Mouse (Mus musculus) large intestine, adult 2 months (tissue): ENCODE data around the gene Zfand3. TPM values are rescaled to one million over a fixed set of nuclear protein-coding genes. Genes with fewer than 3 reads are reported as not detected.

Experiments
- DNase-seq: peaks from one replicate; pipeline ENCODE4 v3.0.0-alpha.2; 2012; ENCODE audit warnings: low read depth, low spot score
- whole genome bisulfite sequencing: fragments of 180-500 bp; shearing (Covaris S2); methylation state at CpG from one replicate; pipeline ENCODE4 v1.1.7; 2018; 5-methylcytosine and 5-hydroxymethylcytosine counted together
- polyA plus RNA-seq: library from polyadenylated mRNA; depleted of rRNA; stranded (reverse); fragments of >200 nt; gene quantifications from 2 replicates; pipeline ENCODE4 v1.2.3, GENCODE M21; 2012

Zfand3 gene
- polyA plus RNA-seq, 1 experiment, result 59.3 TPM

DNA sequence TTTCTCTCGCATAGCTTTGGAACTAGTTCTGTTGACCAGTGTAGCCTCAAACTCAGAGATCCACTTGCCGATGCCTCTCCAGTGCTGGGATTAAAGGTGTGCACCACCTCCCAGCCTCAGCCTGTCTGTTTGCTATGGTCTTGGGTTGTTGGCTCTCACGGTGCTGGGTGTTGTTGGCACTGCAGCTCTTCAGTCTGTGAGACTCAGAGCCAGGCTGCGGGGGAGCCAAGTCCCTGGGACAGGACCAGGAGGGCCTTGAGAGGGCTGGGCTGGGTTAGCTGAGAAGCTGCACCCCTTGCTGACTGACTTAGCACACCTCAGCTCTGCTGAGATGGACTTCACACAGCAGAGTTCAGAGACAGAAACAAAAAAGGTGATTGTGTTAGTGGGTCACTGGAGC is 195.8 kb downstream of the Zfand3 start:
- no peak for DNase-seq
- WGBS, result 70% methylated on average over 4 of the region's 4 CpGs

DNA sequence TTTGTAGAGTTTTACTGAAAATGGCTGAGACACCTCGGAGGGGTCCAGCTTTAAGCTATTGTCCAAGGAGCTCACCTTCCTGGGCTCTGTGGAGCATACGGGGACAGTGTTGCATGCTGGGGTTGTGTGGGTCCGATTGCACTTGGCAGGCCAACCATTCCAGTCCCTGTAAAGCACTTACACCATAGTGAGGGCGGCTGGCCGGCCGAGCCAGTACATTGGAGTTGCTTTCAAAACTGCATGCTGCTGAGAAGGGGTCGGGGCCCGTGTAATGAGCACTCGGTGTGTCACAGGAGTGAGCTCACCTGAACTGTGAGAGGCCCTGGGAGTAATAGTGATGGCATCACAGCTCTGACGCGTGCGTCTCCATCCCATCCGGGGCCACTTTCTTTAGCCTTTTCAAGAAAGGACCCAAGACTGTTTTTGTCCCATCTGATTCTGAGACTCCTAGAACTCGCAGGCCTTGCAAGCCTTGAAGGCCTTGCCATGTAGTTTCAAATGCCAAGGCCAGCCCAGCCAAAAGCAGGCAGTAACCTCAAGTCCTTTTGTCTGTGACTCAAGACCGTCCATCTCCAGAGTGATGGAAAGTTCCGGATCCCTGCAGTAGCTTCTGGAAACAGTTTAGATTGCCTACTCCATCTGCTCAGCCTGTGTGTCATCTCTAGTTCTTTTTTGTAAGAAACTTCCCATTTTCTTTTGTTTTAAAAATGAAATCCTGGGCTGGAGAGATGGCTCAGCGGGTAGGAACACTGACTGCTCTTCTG is 200.7 kb downstream of the Zfand3 start:
- no peak for DNase-seq
- WGBS, result 92% methylated on average over 17 of the region's 17 CpGs

DNA sequence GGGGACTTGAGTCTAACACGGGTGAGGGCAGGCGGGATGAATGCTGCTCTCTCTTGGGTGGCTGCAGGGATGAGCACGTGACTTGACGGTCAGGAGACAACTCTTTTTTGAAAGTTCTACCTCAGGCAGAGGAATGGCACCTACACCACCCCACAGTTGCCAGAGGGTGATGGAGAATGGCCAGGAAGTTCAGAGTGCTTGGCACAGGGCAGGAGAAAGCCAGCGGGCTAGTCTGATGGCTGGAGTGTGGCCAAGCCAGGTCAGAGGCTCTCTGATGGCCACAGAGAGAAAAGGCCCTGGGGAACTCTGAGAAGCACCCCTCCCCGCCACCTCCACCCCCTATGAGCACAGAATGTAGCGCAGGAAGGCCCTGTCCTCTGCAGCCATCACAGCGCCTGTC is 205.7 kb downstream of the Zfand3 start:
- 93% methylated on average over 8 of the region's 8 CpGs for whole genome bisulfite sequencing
- no peak for DNase-seq

DNA sequence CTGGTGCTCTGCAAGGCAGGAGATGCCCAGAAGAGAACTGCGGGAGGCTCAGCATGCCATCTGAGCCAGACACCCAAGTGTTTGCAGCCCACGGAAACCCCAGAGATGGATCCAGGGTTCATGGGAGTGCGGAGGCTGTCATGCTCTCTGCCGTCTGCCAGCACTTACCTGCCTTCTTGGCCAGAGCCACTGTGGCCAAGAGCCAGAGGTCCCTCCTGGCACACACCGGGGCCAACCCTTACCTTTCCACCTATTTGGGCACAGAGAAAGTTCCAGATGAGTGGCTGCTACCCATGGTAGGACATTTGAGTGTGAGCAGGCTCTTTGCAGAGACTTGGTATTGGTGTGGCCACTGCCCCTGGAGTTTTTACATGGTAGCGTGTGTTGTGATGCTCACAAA is 206.4 kb downstream of the Zfand3 start:
- no peak for DNase-seq

DNA sequence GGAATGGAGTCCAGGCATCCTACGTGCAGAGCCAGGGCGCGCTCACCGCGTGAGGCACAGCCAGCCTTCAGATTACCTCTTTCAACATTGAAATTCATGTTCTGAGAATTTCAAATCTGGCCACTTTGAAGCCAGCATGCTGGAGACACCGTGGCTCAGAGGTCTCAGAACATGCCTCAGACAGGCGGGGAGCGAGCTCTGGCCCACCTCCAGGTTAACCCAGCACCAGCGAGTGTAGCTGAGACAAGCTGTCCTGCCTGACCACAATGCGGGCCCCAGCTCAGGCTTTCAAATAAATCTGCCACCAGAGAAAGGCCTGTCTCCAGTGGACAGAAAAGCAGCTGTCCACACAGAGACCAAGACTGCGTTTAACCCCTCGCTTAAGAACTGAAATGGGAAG is 208.1 kb downstream of the Zfand3 start:
- WGBS, result 80% methylated on average over 12 of the region's 12 CpGs
- DNase-seq, result no peak

More for the DNA sequence above, 206.4 kb downstream of the Zfand3 start:
- 91% methylated on average over 6 of the region's 6 CpGs for WGBS

DNA sequence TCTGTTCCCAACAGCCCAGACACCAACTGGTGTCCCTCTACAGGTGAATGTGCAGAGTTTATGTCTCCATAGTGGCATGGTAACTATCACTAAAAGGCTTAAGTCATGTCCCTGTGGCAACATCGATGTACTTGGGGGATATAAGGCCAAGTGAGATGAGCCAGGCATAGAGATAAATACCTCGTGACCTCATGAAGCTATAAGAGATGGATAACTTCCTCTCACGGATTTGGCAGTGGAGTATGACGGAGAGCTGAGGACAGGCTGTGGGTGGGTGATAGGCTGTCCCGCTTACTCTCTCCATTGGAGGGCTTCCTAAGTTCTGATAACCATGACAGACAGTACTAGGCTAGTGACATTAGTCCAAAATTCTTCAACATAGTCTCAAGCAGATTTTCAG is 208.8 kb downstream of the Zfand3 start:
- no peak for DNase-seq
- WGBS, result 85% methylated on average over 5 of the region's 5 CpGs

DNA sequence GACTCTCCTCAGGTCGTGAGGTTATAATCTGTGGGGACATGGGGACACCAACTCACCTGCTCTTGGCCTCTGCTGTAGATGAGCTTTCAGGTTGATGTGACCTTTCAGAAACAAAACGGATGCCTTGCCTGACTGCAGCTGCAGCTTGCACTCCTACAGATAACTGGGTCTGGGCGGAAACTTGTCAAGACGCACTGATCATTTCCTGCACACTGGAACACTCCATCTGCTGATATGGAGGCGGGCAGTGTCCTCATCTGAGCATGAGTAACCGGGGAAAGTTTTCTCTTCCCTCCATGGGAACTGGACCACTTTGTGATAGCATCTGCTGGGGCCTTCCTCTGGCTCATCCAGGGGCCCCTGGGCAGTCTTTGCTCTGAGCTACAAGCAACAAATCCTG is 209.9 kb downstream of the Zfand3 start:
- no peak for DNase-seq
- 84% methylated on average over 6 of the region's 6 CpGs for WGBS

DNA sequence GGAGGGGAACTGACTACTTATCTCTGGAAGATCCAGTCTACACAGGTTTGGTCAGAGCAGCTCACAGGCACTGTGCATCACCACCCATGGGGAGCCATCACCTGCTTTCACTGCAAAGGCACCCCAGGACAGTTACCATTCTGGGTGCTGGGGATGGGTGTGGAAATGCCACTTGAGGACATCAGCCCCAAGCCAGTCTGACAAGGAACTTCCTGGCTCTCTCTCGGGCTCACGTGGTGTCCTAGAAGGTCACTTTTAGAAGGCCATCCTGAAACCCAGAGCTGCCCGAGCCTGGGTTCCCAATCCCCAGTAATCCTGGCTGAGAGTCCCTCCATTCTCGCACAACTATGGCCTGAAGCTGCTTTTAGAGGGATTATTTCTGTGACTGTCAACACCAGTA is 211.2 kb downstream of the Zfand3 start:
- WGBS, result 66% methylated on average over 4 of the region's 4 CpGs
- no peak for DNase-seq

DNA sequence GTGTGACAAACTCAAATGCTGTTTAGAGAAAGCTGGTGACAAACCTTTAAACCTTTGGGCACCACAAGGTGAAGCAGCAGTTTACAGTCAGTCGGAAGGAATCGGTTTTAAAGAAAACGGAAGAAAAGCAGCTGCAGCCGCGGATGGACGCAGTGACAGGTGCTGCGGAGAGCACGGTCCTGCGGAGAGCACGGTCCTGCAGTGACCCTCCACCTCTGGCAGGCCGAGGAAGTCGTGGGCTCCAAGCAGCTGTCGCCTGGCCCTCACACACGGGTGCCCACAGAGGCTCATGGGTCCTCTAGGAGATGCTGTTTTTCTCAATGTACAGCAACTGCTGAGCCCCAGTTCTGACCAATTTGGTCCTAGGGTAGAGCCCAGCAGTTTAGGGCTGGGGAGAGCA is 217.1 kb downstream of the Zfand3 start:
- no peak for DNase-seq
- WGBS, result 87% methylated on average over 14 of the region's 14 CpGs

DNA sequence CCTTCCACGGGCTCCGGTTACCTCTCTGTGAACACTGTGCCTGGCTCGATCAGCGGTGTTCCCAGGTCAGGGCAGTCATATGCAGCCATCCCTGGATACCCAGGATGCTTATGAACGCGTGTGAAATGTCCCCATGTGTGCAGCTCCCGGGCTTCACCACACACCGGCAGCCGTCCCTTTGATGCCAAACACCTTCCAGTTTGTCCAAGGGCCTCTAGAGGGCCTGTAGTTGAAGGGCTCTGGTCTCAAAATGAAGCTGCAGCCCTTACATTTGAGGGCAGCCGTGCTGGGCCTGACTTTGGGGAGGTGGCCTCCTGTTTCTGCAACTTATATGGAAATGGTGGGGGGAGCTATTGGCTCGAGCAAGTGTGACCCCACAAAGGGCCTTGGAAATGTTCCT is 217.8 kb downstream of the Zfand3 start:
- 85% methylated on average over 11 of the region's 11 CpGs for WGBS
- DNase-seq, result no peak

DNA sequence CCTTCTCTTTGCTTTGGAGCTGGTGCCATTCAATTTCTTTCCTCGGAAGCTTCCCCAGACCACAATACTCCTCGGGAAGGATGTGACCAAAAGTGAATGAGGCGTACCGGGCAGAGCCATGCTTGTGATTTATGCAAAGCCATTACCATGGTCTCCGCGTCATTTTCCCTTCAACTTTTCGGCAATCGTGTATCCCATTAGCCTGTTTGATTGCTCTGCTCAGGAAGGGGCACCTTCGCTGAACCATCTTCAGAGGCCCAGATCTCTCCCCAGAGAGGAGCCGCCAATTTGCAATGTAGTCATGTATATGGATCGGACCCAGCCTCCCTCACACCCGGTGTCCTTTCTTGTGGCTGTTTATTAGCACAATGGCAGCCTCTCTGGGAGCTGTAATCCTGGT is 218.3 kb downstream of the Zfand3 start:
- no peak for DNase-seq
- 92% methylated on average over 12 of the region's 12 CpGs for WGBS

DNA sequence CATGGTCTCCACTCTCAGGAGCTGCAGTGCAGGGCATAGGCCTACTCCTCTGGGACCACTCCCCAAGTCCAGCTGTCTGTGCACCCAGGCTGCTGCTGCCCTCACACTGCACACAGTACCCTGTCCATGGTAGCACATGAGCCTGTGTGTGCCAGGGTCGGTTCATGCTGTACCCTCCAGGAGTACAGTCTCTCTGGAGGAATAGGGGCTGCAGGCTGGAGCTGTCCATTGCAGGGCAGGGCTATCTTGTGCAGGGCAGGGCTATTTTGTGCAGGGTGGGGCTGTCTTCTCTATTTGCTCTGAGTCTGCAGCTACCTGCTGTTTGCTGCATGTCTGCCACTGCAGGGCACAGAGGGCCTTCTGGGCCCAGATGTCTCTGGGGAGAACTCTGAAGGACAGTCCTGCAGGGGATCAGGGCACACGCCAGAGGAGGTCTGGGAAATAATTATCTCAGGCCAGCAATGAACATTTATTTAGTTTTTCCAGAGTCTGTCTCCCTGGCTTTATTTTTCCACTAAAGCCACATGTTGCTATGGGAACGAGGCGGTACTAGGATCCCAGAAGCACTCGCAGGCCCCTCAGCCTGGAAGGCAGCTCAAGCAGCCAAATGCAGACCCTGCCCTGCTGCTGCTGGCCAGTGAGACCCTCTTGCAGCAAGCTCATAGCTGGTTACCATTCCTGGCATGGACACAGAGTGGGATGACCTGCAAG is 220.7 kb downstream of the Zfand3 start:
- WGBS, result 63% methylated on average over 5 of the region's 5 CpGs
- DNase-seq, result no peak

DNA sequence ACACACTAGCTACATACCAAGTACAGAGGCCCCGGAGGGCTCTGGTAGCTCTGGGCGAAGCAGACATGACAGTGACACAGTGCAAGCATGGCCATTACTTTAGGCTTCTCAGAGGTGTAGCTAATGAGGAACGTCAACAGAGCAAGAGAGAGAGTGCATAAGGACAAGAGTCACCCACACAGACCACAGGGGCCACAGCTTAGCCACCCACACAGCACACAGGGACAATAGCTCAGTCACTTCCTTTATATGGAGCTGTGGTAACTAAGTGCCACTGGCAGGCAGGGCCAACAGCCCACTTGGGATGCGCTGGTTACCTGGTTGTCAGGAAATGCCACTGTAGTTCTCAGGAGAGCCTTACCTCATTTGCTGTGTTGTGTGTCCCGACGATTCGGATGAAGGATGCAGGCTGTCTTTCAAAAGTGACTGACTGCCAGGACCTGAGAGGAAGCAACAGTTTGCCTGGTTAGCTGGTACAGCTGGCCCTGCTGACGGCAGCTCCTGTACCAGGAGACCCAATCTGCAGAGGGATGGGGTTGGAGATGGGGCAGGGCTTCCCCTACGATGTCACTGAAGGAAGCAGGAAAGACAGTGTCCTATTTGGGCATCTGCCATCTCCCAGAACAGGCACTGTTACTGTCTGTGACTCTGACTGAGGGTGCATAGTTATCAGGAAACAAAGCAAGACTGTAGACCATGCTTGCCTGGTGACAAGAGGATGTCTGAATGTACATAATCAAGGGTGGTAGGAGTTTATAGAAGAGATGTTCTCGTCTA is 224.1 kb downstream of the Zfand3 start:
- no peak for DNase-seq
- 77% methylated on average over 10 of the region's 10 CpGs for WGBS

DNA sequence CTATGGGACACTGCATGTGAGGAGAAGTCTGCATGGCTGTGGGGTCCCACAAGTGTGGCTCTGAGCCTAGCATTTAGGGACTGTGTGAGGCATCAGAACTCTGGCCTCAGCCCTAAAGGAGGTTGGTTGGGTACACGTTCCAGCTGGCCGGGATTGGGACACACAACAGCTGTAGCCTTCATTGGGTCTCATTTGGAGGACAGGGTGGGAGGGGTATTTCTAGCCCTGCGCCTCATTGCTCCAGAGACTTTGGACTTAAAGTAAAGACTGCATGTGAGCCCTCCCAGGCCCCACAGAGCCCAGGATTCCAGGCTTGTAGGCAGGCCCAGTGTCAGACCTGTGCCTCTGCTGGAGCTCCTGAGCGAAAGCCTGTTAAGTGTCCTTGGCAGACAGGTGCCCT is 225.9 kb downstream of the Zfand3 start:
- WGBS, result 84% methylated on average over 4 of the region's 4 CpGs
- DNase-seq, result no peak

DNA sequence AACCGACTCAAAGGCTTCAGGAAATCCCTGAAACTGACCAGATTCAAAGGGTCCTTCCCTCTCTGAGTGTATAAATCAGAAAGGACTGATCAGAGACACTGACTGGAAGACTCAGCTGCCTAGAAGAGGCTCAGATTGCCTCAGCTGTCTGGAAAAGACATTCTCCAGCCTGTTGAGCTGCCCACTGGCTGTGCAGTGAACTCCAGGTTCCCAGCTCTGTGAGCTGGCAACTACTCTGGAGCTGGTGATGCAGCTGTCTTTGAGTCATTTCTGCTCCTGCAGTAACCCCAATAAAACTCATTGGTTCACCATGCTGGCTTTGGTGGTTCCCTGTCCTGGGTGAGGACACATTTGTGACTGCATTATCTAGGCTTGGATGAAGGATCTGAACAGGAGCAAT is 226.9 kb downstream of the Zfand3 start:
- 97% methylated on average over 1 of the region's 1 CpGs for WGBS
- DNase-seq, result no peak

DNA sequence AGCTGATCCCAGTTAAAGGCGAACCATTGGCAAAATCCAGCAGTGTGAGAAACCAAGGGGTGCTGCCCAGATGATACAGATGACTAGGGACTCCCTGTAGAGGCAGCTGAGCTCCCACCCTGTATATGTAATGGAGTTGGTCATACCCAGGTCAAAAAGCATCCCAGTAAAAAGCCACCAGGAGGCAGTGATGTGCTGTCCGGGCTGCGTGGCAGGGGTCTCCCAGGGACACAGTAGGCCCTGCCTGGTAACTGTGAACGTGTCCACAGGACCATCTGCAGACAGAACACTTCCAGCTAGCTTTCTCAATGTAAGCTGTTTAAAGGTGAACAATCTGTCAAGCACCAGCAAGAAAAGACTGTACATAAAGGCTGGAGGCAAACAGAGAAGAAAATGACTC is 228.2 kb downstream of the Zfand3 start:
- DNase-seq, result no peak

DNA sequence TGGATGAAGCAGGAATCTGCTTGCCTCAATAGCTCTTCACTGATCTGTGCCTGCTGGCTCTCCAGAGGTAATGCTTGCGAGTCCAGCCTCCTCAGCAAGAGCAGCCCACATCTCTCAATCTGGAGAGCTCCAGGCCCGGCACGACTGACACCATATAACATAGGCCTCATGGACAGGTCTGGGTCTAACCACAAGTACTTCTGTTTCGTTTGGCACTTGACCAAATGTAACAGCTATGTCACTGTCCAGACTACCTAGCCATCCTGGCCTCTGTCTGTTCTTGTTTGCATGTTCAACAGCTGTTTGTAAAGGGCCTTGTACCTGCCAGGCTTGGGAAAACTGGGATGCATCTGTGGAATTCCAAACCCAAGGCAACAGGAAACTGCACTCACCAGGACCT is 230.8 kb downstream of the Zfand3 start:
- 65% methylated on average over 4 of the region's 4 CpGs for WGBS
- no peak for DNase-seq

More for the DNA sequence above, 228.2 kb downstream of the Zfand3 start:
- 80% methylated on average over 4 of the region's 4 CpGs for WGBS

DNA sequence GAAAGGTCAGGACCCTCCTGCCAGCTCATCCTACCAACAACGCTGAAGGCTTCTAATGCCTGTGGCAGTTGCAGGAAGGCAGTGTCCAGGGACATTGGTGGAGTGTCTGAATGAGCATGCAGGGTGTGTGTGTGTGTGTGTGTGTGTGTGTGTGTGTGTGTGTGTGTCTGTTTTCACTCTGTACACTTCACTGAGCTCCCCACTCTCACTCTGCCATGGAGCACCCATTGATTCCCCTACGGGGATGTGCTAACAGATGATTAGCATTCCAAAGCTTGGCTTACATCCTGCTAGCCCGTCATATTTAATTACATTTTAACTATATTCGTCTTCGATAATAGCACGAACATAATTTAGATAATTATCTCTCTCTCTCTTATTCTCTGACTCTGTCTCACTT is 232.1 kb downstream of the Zfand3 start:
- 78% methylated on average over 6 of the region's 6 CpGs for WGBS
- DNase-seq, result no peak

DNA sequence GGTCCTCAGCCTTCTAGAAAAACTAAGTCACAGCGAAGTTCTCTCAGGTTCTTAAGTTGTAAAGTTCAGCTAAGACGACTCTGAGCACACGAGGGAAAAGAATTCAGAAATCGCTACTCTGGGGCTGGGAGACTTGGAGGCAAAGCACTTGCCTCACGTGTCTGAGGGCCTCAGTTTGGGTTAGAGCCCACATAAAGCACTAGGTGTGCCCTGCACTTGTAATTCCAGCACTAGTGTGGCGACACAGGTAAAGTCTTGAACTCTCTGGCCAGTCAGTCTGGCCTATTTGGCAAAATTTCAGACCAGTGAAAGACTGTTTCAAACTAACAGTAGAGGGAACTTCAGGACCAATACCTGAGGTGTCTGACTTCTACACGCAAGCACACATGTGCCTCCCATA is 233.1 kb downstream of the Zfand3 start:
- no peak for DNase-seq
- 93% methylated on average over 7 of the region's 7 CpGs for WGBS

DNA sequence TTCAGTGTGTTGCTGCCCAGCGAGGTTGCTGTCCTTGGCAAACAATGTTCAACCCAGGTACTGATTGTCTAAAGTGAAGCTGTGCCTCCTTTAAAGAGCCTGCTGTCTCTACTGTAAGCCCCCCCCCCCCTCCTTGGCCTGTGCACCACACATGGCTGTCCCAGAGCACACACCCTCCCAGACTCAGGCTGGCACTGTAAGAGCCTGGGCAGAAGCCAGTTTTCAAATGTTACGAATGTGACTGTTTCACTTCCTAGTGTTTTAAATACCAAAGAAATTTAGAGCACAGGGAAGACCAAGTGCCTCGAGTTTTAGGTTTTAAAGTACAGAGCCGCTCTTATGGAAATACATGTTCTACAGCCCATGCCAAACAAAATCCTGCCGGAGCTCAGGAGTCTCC is 234.9 kb downstream of the Zfand3 start:
- no peak for DNase-seq
- 63% methylated on average over 5 of the region's 5 CpGs for WGBS

DNA sequence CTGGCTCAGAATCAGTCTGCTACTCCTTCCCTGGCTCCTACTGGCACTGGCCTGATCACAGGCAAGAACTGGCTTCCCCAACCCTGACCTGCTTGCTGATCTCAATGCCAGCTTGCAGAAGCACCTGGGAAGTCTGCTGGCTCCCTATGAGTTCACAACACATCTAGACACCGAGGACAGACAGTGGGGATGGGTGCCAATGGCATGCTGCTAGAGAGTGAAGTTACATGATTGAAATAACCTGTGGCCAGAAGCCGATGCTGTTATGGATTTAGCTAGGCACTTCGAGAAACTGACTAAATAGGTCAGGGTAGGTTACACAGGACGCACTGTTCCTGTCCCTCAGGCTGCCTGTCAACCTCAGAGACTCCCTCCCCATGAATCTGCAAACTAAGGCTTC is 236.1 kb downstream of the Zfand3 start:
- WGBS, result 91% methylated on average over 4 of the region's 4 CpGs
- DNase-seq, result no peak
